Mouse (Mus musculus) urinary bladder, adult 18-20 months (tissue): ENCODE results near the gene Ccdc83.
"Not testable (repeated sequence)": the region's sequence is repeated elsewhere in the genome, so short reads cannot be mapped to it uniquely, and the experiment has no call there.

Source experiments
- DNase-seq, 2 experiments: peaks; one replicate each; pipeline ENCODE4 v3.0.0; 2022; ENCODE audit warnings: low spot score in 2 of 2, mixed read lengths in 2 of 2

Ccdc83 gene

GRCm38 (mm10) chr7:90259899-90260298, 5.7 kb downstream of the Ccdc83 start:
- DNase-seq: no peak

DNA sequence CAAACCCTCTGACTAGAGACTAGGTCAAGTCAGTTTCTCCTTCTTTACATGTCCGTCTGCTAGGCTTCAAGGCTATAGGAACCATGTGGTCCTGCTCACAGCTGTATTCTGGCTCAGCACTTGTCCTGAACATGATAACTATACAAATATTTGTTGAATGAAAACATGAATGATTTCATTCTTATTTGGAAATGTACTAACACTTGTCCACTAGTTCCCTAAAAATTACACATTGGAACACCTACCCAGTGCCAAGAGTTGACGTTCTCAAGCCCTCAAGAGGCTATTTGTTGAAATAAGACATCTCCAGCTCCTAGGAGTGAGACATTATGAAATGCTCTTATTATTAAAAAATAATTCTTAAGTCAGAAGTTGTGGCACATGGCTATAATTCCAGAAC, 6.9 kb downstream of the Ccdc83 start:
- DNase-seq: no peak

DNA sequence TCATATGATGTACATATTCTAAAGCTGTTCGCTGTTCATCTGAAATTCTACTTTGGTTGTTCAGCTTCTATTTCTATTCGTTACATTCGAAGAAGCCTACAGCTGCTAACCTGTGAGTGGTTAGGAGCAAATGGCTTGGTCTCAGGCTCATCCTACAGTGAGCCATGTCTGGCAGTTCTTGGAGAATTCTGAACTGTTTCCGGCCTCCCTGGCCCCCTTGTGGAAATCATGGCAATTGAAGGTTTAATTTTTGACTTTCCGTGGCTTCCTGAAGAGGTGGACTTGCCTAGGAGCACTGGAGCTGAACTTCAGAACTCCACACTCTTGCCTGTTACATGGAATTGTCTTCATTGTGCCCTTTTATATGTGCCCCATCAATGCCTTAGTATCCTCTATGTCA, 12.6 kb downstream of the Ccdc83 start:
- DNase-seq: no peak

DNA sequence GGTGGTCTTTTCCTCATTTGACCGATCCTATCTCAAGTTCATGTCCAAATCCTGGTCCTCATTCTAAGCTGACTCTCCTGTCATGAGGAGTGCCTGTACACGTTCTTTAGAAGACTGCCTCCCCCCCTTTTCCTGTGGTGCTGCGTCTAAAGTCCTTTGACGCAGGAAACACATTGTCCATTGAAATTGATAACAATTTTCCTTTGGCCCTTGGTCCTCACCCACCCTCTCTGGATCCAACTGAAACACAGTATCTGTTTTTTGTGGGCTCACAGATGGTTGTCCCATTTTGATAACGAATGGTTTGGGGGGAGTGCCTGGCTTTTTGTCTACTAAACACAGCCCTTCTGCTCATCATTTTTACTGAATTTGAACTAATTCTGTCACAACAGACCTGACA, 21.9 kb downstream of the Ccdc83 start:
- no peak for DNase-seq

GRCm38 (mm10) chr7:90243151-90243550, 22.4 kb downstream of the Ccdc83 start:
- no peak for DNase-seq

- no peak for DNase-seq
These were observed 29.2 kb downstream of the Ccdc83 start for GRCm38 (mm10) chr7:90236289-90236905.

- no peak for DNase-seq
These were observed 31.7 kb downstream of the Ccdc83 start for GRCm38 (mm10) chr7:90233921-90234320.

GRCm38 (mm10) chr7:90231431-90231830, 34.1 kb downstream of the Ccdc83 start:
- DNase-seq: no peak

GRCm38 (mm10) chr7:90228884-90229283, 36.7 kb downstream of the Ccdc83 start:
- not testable (repeated sequence) for DNase-seq

DNA sequence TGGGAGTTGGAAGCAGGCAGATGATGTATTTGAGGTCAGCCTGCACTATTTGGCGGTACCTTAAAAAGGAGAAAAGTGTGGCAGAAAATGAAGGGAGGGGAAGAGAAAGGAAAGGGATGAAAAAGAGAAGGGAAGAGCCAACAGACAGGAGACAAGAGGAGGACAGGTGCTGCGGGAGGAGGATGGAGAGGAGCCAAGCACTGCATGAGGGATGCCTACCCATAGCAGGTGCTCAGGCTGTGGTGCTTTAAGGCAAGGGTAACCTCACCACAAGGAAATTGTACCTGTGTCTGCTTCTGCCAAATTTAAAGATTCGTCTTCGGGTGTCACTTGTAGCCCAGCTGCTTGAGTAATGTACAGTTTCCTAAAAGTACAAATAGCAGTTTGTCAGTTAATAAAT, 37.5 kb downstream of the Ccdc83 start:
- no peak for DNase-seq

GRCm38 (mm10) chr7:90221487-90221886, 44.1 kb downstream of the Ccdc83 start:
- DNase-seq: no peak

- no peak for DNase-seq
These were observed 47.5 kb downstream of the Ccdc83 start for GRCm38 (mm10) chr7:90218122-90218521.

- no peak for DNase-seq
These were observed 49.1 kb downstream of the Ccdc83 start for GRCm38 (mm10) chr7:90216511-90216910.

DNA sequence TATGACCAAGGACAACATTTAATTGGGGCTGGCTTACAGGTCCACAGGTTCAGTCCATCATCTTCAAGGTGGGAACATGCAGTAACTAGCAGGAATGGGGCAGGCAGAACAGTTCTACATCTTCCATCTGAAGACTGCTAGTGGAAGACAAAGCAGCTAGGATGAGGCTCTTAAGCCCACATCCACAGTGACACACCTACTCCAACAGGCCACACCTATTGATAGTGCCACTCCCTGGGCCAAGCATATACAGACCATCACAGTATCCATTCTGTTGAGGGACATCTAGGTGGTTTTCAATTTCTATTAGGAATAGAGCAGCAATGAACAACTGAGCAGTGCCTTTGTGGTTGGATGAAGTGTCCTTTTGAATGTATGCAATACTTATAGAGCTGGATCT, 54.6 kb downstream of the Ccdc83 start:
- DNase-seq: no peak

DNA sequence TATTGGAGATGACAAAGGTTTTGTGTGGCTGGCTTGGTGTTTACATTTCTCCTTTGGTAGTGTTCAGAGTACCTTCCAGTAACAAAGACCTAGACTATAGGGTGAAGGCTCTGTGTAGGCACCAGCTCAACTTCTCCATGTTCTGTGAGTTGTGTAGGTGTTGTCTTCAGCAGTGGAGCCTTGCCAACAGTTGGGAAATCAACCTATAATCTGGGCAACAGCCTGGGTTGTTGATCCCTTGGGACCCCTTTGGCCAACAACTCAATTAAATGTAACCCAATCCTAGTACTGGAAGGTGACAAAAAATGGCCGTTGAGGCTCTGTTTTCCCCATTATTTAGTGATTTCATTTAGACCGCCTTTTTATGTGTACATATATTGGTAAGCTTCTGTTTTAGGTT, 55.5 kb downstream of the Ccdc83 start:
- no peak for DNase-seq

DNA sequence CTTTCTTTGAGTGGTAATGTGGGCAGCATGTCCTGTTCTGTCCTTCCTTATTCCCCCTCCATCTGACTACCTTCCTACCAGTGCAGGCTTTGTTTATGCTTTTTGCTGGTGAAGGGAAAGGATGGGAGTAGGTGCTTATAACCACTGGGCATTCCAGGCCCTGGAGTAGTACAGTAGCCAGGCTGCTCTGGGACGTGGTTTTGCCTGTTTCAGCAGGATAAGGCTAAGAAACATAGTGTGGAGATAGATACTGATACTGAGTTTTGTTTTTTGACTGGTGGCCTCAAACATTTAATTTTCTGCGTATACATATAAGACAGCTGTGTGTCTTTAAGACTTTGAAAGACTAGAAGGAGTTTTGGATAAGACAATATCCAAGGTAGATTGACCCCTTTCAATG, 61.7 kb downstream of the Ccdc83 start:
- DNase-seq: no peak

DNA sequence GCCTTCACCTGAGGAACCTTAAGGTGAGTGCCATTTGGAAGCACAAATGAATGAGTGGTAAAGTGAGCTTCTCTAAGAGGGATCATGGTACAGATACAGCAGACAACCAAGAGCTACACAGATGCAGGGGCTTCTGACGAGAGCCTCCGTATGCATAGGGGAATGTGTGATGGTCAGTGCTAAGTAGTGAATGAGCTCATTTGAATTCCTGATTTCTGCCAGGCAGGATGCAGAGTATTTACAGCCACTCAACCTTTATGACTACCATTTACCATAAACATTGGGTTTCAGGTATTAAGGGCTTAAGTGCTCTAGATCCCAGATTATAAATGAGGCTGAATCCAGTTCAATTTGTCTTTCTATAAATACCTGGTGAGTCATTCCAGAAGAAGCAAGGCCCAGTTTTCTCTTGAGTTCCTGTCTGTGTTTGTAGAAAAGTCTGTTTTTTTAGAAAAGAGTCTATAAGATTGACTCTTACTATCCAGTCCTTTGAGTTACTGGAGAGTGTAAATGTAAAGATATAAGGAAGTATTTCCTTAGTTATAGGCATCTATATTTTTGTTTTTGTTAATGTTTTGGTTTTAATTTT, 63.6 kb downstream of the Ccdc83 start:
- DNase-seq: no peak

- no peak for DNase-seq
These were observed 65.3 kb downstream of the Ccdc83 start for GRCm38 (mm10) chr7:90200251-90200650.

- no peak for DNase-seq
These were observed 84.9 kb downstream of the Ccdc83 start for GRCm38 (mm10) chr7:90180635-90181034.

GRCm38 (mm10) chr7:90175576-90175975, 90.0 kb downstream of the Ccdc83 start:
- no peak for DNase-seq
